In genomic region chr7:112102933-112103332, GRCm38 (mm10) we compare ENCODE assay signal across 27 mouse cellular contexts. TPM values are rescaled to one million over a fixed set of nuclear protein-coding genes. Genes with fewer than 3 reads are reported as not detected.
A peak's percentile ranks its signal among the peaks of the same experiment; 100 is the strongest.
DNase-seq lines count a peak whose midpoint lies in the region; ATAC-seq and TF ChIP-seq lines count a peak whose summit lies in the region.
"Had no signal": no experiment of that assay in that cellular context is flagged by ENCODE, and none has a peak within 500 bp of the region (broad histone marks: within the 10 kb centered on the region; RNA-seq: fewer than 3 reads in every experiment).

No protein-coding gene starts in this region.

- TF ChIP-seq CTCF in kidney, adult 2 months (conservative IDR thresholded peaks at IDR 0.05; ENCODE audit: insufficient read depth, insufficient read length, low read depth, low read length), result no peak
- TF ChIP-seq CTCF in liver, postnatal 0 days (IDR thresholded peaks at IDR 0.05; ENCODE audit: low read depth), result no peak
- no peak for TF ChIP-seq CTCF in stomach, postnatal 0 days (IDR thresholded peaks at IDR 0.05; ENCODE audit: low read depth)

- 15% methylated on average over 5 of the region's 5 CpGs for WGBS in kidney, adult 2 months
- WGBS in kidney, embryonic 16.5 days, result 49% methylated on average over 5 of the region's 5 CpGs
- WGBS in liver, postnatal 0 days (ENCODE audit: insufficient replicate concordance), result 53% methylated on average over 5 of the region's 5 CpGs
- WGBS in liver, embryonic 12.5 days (ENCODE audit: insufficient replicate concordance), result 57% methylated on average over 5 of the region's 5 CpGs
- 39% methylated on average over 5 of the region's 5 CpGs for WGBS in macrophage (ENCODE audit: missing documents)
- 57% methylated on average over 5 of the region's 5 CpGs for WGBS in stomach, postnatal 0 days

- no peaks in the 10 kb centered on the region for H3K9me3 ChIP-seq in kidney, embryonic 16.5 days (ENCODE audit: low read length)
- no peaks in the 10 kb centered on the region for H3K9me3 ChIP-seq in liver, postnatal 0 days (ENCODE audit: low read length)
- no peaks in the 10 kb centered on the region for H3K9me3 ChIP-seq in liver, embryonic 12.5 days (replicated peaks)
- no peaks in the 10 kb centered on the region for H3K9me3 ChIP-seq in stomach, postnatal 0 days (ENCODE audit: control insufficient read depth, low read length)
- H3K9me3 ChIP-seq: embryonic facial prominence, embryonic 12.5 days; embryonic facial prominence, embryonic 15.5 days; heart, embryonic 10.5 days; heart, embryonic 13.5 days; hindbrain, embryonic 12.5 days; hindbrain, embryonic 15.5 days had no signal

- no peaks in the 10 kb centered on the region for H3K4me1 ChIP-seq in kidney, adult 2 months (ENCODE audit: control insufficient read depth, insufficient read depth, low read length)
- no peaks in the 10 kb centered on the region for H3K4me1 ChIP-seq in kidney, embryonic 16.5 days (ENCODE audit: insufficient read depth, low read length)
- H3K4me1 ChIP-seq in liver, postnatal 0 days (ENCODE audit: insufficient read depth), result peaks cover 9% of the 10 kb centered on the region; the same call in 1 of the 2 replicates
- 0 out of 2 replicates have a peak, but pooled peaks cover 6% of the 10 kb centered on the region for H3K4me1 ChIP-seq in liver, embryonic 12.5 days
- no peaks in the 10 kb centered on the region for H3K4me1 ChIP-seq in stomach, postnatal 0 days (replicated peaks; ENCODE audit: control insufficient read depth, insufficient read depth)
- H3K4me1 ChIP-seq: embryonic facial prominence, embryonic 12.5 days; embryonic facial prominence, embryonic 15.5 days; heart, embryonic 10.5 days; heart, embryonic 13.5 days; hindbrain, embryonic 12.5 days; hindbrain, embryonic 15.5 days had no signal

- H3K27me3 ChIP-seq in kidney, adult 2 months (replicated peaks; ENCODE audit: control insufficient read depth, insufficient read depth, low read length), result no peaks in the 10 kb centered on the region
- H3K27me3 ChIP-seq in kidney, embryonic 16.5 days (ENCODE audit: insufficient read depth, low read length), result no peaks in the 10 kb centered on the region
- no peaks in the 10 kb centered on the region for H3K27me3 ChIP-seq in liver, postnatal 0 days (ENCODE audit: insufficient read depth, low read length)
- no peaks in the 10 kb centered on the region for H3K27me3 ChIP-seq in liver, embryonic 12.5 days (replicated peaks)
- H3K27me3 ChIP-seq in stomach, postnatal 0 days (ENCODE audit: control insufficient read depth, insufficient read depth, low read length), result no peaks in the 10 kb centered on the region
- H3K27me3 ChIP-seq: embryonic facial prominence, embryonic 12.5 days; embryonic facial prominence, embryonic 15.5 days; heart, embryonic 13.5 days; hindbrain, embryonic 12.5 days; hindbrain, embryonic 15.5 days; Patski had no signal

- no peak overlapping the region for H3K4me2 ChIP-seq in kidney, embryonic 16.5 days (replicated peaks; ENCODE audit: low read depth, low read length)
- no peak overlapping the region for H3K4me2 ChIP-seq in liver, postnatal 0 days (ENCODE audit: low read depth, low read length)
- H3K4me2 ChIP-seq in liver, embryonic 12.5 days, result no peak overlapping the region
- H3K4me2 ChIP-seq in stomach, postnatal 0 days (replicated peaks; ENCODE audit: low read depth), result no peak overlapping the region
- H3K4me2 ChIP-seq: embryonic facial prominence, embryonic 12.5 days; embryonic facial prominence, embryonic 15.5 days; heart, embryonic 13.5 days; hindbrain, embryonic 12.5 days; hindbrain, embryonic 15.5 days had no signal

- DNase-seq in kidney, adult 2 months, result peak; percentile 11
- no peak for DNase-seq in liver, postnatal 0 days
- DNase-seq in stomach, postnatal 0 days (ENCODE audit: low spot score), result no peak
- no peak for DNase-seq in right cerebral cortex, postnatal 4 days
- DNase-seq: adrenal gland, postnatal 10 days; adrenal gland, postnatal 36 days; cerebellum, adult 11 months; cerebellum, adult 2 months; cerebellum, adult 9-11 months; cerebellum, postnatal 25 days; forebrain, postnatal 0 days; gastrocnemius, postnatal 25 days; heart, adult 2 months; heart, postnatal 14 days had no signal

- H3K4me3 ChIP-seq in kidney, adult 2 months (ENCODE audit: insufficient read depth, low read depth, low read length), result no peak overlapping the region
- H3K4me3 ChIP-seq in kidney, embryonic 16.5 days (ENCODE audit: low read length), result no peak overlapping the region
- H3K4me3 ChIP-seq in liver, postnatal 0 days (ENCODE audit: low read depth, low read length), result no peak overlapping the region
- no peak overlapping the region for H3K4me3 ChIP-seq in liver, embryonic 12.5 days
- H3K4me3 ChIP-seq in macrophage (ENCODE audit: inconsistent target), result no peak overlapping the region
- no peak overlapping the region for H3K4me3 ChIP-seq in stomach, postnatal 0 days (ENCODE audit: low read depth, low read length)
- H3K4me3 ChIP-seq: embryonic facial prominence, embryonic 12.5 days; embryonic facial prominence, embryonic 15.5 days; heart, adult 2 months; heart, embryonic 10.5 days; heart, embryonic 13.5 days; hindbrain, embryonic 12.5 days; hindbrain, embryonic 15.5 days had no signal

- no peak overlapping the region for H3K27ac ChIP-seq in kidney, adult 2 months (ENCODE audit: insufficient read depth, low read depth, low read length)
- no peak overlapping the region for H3K27ac ChIP-seq in kidney, embryonic 16.5 days (ENCODE audit: low read length)
- H3K27ac ChIP-seq in liver, postnatal 0 days (ENCODE audit: low read depth), result no peak overlapping the region
- H3K27ac ChIP-seq in liver, embryonic 12.5 days, result no peak overlapping the region
- H3K27ac ChIP-seq in macrophage, result peak overlapping the region; percentile 46
- H3K27ac ChIP-seq in stomach, postnatal 0 days (replicated peaks), result 0 out of 2 replicates have a peak overlapping the region, but pooled peaks have one; percentile 30
- H3K27ac ChIP-seq: embryonic facial prominence, embryonic 12.5 days; embryonic facial prominence, embryonic 15.5 days; heart, adult 2 months; heart, embryonic 10.5 days; heart, embryonic 13.5 days; hindbrain, embryonic 12.5 days; hindbrain, embryonic 15.5 days had no signal

- TF ChIP-seq POLR2A in kidney, adult 2 months (IDR thresholded peaks at IDR 0.05; ENCODE audit: low read depth, low read length), result no peak

- H3K79me2 ChIP-seq in macrophage (ENCODE audit: inconsistent target), result no peaks in the 10 kb centered on the region

- no peak for ATAC-seq in kidney, embryonic 16.5 days (ENCODE audit: low FRiP score, low TSS enrichment)
- peak; percentile 37 for ATAC-seq in liver, postnatal 0 days
- no peak for ATAC-seq in liver, embryonic 12.5 days
- peak; percentile 90 for ATAC-seq in stomach, postnatal 0 days (ENCODE audit: low FRiP score, low TSS enrichment)
- no peak for ATAC-seq in megakaryocyte progenitor cell, adult 5-6 weeks (replicated peaks; ENCODE audit: poor library complexity)
- ATAC-seq: forebrain, embryonic 14.5 days; forebrain, postnatal 0 days; Patski had no signal

- no peak overlapping the region for H3K9ac ChIP-seq in kidney, embryonic 16.5 days (replicated peaks; ENCODE audit: low read length)
- no peak overlapping the region for H3K9ac ChIP-seq in liver, postnatal 0 days (replicated peaks)
- H3K9ac ChIP-seq in liver, embryonic 12.5 days, result no peak overlapping the region
- H3K9ac ChIP-seq in stomach, postnatal 0 days (ENCODE audit: low read length), result no peak overlapping the region
- H3K9ac ChIP-seq: embryonic facial prominence, embryonic 12.5 days; embryonic facial prominence, embryonic 15.5 days; forebrain, postnatal 0 days; heart, embryonic 13.5 days; hindbrain, embryonic 12.5 days; hindbrain, embryonic 15.5 days had no signal

- peaks cover 12% of the 10 kb centered on the region for H3K36me3 ChIP-seq in kidney, adult 2 months (ENCODE audit: control insufficient read depth, insufficient read depth, low read length)
- peaks cover 54% of the 10 kb centered on the region for H3K36me3 ChIP-seq in kidney, embryonic 16.5 days (ENCODE audit: insufficient read depth, low read length)
- peaks cover 56% of the 10 kb centered on the region for H3K36me3 ChIP-seq in liver, postnatal 0 days (replicated peaks; ENCODE audit: insufficient read depth, low read length)
- H3K36me3 ChIP-seq in liver, embryonic 12.5 days, result peaks cover 96% of the 10 kb centered on the region
- H3K36me3 ChIP-seq in macrophage (ENCODE audit: inconsistent target), result peaks cover 53% of the 10 kb centered on the region
- H3K36me3 ChIP-seq in stomach, postnatal 0 days (ENCODE audit: control insufficient read depth, insufficient read depth, low read length), result peaks cover 24% of the 10 kb centered on the region

- TF ChIP-seq EP300 in liver, postnatal 0 days (IDR thresholded peaks at IDR 0.05; ENCODE audit: low read depth), result no peak
- TF ChIP-seq EP300 in stomach, postnatal 0 days (optimal IDR thresholded peaks at IDR 0.05), result no peak

RNA-seq across cellular contexts. Expression of gene Dkk3, which starts 55.9 kb away (rescaled TPM):
- polyA plus RNA-seq in kidney, adult 2 months (2012; rRNA removed), result 16.5 and 16.8 TPM in 2 replicates
- 26.4 and 27.5 TPM in 2 replicates for polyA plus RNA-seq in kidney, embryonic 16.5 days (2015; fragmentation: Nextera tagmentation; extraction: Ambion mirVana)
- polyA plus RNA-seq in liver, postnatal 0 days (2015; fragmentation: Nextera tagmentation; extraction: Ambion mirVana), result 1.2 and 1.7 TPM in 2 replicates
- 7.3 and 7.5 TPM in 2 replicates for polyA plus RNA-seq in liver, embryonic 12.5 days (2016; fragmentation: Nextera tagmentation; extraction: Ambion mirVana)
- 10 to 100 TPM in 1 of 26 experiments, under 1 TPM in 1, not detected in 24; 0.22 to 12.5 TPM for total RNA-seq in macrophage (2018; cell fraction: chromatin; rRNA removed)
- total RNA-seq in macrophage (2018; cell fraction: cytosol; rRNA removed), result not detected
- 1 to 10 TPM in 1 of 26 experiments, not detected in 25; 1.4 TPM for total RNA-seq in macrophage (2018; cell fraction: nucleus; rRNA removed)
- not detected in 3 replicates for polyA plus RNA-seq in macrophage (2018)
- polyA plus RNA-seq in stomach, postnatal 0 days (2015; fragmentation: Nextera tagmentation; extraction: Ambion mirVana), result 39.1 and 40.0 TPM in 2 replicates
- 0.07 TPM in 1 of 2 replicates, not detected in the other for total RNA-seq in megakaryocyte progenitor cell, adult 5-6 weeks (2015)
- total RNA-seq in megakaryocyte progenitor cell, adult 5-6 weeks (2017), result not detected in 2 replicates
- total RNA-seq: hematopoietic stem cell, adult 5-6 weeks had no signal

Comparison
In these comparisons a context has a peak if more than half of its experiments do, and no peak if none do; other contexts are left out.
1. ATAC-seq: peak in liver, postnatal 0 days (single experiment) and stomach, postnatal 0 days (single experiment); none in kidney, embryonic 16.5 days (single experiment), liver, embryonic 12.5 days (single experiment) and megakaryocyte progenitor cell, adult 5-6 weeks (single experiment).
2. H3K27ac ChIP-seq: peak in macrophage (single experiment) and stomach, postnatal 0 days (single experiment); none in kidney, adult 2 months (single experiment), kidney, embryonic 16.5 days (single experiment), liver, postnatal 0 days (single experiment) and liver, embryonic 12.5 days (single experiment).